Mouse (Mus musculus) thymus, adult 2 months (tissue): ENCODE measurements around the gene BC049352. TPM values are rescaled to one million over a fixed set of nuclear protein-coding genes. Genes with fewer than 3 reads are reported as not detected.

Source experiments
- DNase-seq: peaks from one replicate; pipeline ENCODE4 v3.0.0; 2021
- H3K27ac ChIP-seq: fragments of 200-500 bp; 2 replicates; pipeline ENCODE4 v1.5.1; 2012; ENCODE audit warnings: low read length, control low read depth; ENCODE audit not compliant: control insufficient read depth, insufficient read depth
- H3K27me3 ChIP-seq: fragments of 200-500 bp; 2 replicates; pipeline ENCODE4 v1.6.1; 2012; ENCODE audit warnings: mild to moderate bottlenecking, low read length, moderate library complexity, mixed read lengths; ENCODE audit not compliant: control insufficient read depth, insufficient read depth
- H3K36me3 ChIP-seq: fragments of 200-500 bp; 2 replicates; pipeline ENCODE4 v1.6.1; 2012; ENCODE audit warnings: mild to moderate bottlenecking, low read length, moderate library complexity; ENCODE audit not compliant: control insufficient read depth, insufficient read depth
- H3K4me1 ChIP-seq: fragments of 200-500 bp; replicated peaks from 2 replicates; pipeline ENCODE4 v1.6.1; 2012; ENCODE audit warnings: low read length; ENCODE audit not compliant: control insufficient read depth, insufficient read depth
- H3K4me3 ChIP-seq: fragments of 200-500 bp; 2 replicates; pipeline ENCODE4 v1.5.1; 2012; ENCODE audit warnings: mild to moderate bottlenecking, low read length, control low read depth, moderate library complexity; ENCODE audit not compliant: control insufficient read depth, insufficient read depth
- CTCF ChIP-seq: fragments of 200-500 bp; IDR thresholded peaks from 2 replicates; pipeline ENCODE4 v1.5.1; 2012; ENCODE audit warnings: mild to moderate bottlenecking, control low read depth, low read length, moderate library complexity, borderline replicate concordance; ENCODE audit not compliant: control insufficient read depth, poor library complexity, insufficient read depth; ENCODE audit errors: extremely low read depth
- POLR2A ChIP-seq: fragments of 200-500 bp; IDR thresholded peaks from 2 replicates; pipeline ENCODE4 v1.6.1; 2012; ENCODE audit warnings: mild to moderate bottlenecking, low read length, control low read depth, moderate library complexity; ENCODE audit not compliant: control insufficient read depth, poor library complexity, insufficient read depth; ENCODE audit errors: extremely low read depth
- WGBS: fragments of 180-500 bp; shearing (Covaris S2); methylation state at CpG from one replicate; pipeline ENCODE4 v1.1.7; 2018; 5-methylcytosine and 5-hydroxymethylcytosine counted together
- polyA plus RNA-seq: library from polyadenylated mRNA; depleted of rRNA; stranded (reverse); fragments of >200 nt; gene quantifications from 2 replicates; pipeline ENCODE4 v1.2.3, GENCODE M21; 2012

Gene BC049352
- polyA plus RNA-seq, 1 experiment = 4.5 TPM

DNA sequence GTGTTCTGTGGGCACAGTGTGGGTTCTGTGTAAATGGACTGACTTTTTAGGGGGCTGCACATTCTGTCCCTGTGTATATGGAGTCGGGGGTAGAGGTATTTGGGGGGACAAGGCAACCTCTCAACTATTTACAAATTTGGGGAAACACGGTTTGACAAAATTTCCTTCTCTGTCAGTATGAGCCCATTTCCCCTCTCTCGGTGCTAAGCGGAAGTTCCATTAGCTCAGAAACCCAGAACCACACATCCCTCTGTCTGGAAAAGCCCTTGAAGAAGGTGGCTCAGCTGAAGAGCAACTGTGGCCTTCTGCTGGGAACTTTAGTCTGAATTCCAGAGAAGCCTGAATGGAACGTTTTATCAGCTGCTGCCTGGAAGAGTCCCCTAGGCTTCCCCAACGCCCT is 70.6 kb downstream of the BC049352 start:
- DNase-seq = no peak
- Histone ChIP-seq H3K4me3 (no peak overlapping the region), H3K27me3 (no peaks in the 10 kb centered on the region; the same call in 1 of the 2 replicates), H3K4me1 (peaks cover 55% of the 10 kb centered on the region), H3K36me3 (peaks cover 12% of the 10 kb centered on the region), H3K27ac (peak overlapping the region; percentile 14; the same call in 1 of the 2 replicates)
- WGBS = 53% methylated on average over 6 of the region's 6 CpGs
- no peak for TF ChIP-seq CTCF
- no peak for TF ChIP-seq POLR2A

DNA sequence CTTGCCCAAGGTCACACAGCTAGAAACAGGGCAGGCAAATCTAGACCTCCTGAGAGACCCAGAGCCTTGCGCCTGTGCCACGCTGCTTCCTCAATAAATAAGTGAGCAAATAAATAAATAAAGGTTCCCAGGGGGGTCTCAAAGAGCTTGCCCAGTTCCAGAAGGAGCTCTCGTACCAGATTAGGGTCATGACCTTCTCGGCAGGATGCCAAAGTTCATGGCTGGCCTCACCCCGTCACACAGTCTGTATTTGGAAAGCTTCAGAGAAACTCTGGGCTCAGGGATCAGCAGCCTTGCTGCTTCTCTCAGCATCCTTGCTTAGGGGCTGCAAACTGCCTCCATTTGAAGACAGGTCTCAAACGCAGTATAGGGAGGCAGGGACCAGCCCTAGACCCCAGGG is 72.2 kb downstream of the BC049352 start:
- peaks cover 22% of the 10 kb centered on the region for H3K36me3 ChIP-seq
- H3K4me3 ChIP-seq = no peak overlapping the region
- peaks cover 43% of the 10 kb centered on the region for H3K4me1 ChIP-seq

DNA sequence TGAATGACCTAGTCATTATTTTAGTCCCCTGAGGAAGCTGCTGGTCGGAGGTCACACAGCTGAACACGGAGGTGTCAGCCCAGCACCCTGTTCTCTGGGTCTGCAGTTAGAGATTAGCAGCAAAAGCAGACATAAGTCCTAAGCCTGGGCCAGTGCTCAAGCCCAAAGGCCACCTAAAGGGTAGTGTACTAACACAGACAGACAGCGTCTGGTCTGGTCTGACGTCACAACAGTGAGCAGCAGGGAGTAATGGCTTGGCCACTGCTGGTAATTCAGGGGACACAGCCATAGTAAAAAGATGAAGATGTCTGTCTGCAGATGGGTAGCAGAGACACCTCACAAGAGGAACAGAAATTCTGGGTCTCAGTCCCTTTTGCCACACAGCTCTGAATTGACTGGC is 72.8 kb downstream of the BC049352 start:
- Histone ChIP-seq H3K36me3 (peaks cover 22% of the 10 kb centered on the region), H3K27ac (no peak overlapping the region), H3K4me1 (peaks cover 38% of the 10 kb centered on the region), H3K4me3 (no peak overlapping the region), H3K27me3 (no peaks in the 10 kb centered on the region; the same call in 1 of the 2 replicates)
- TF ChIP-seq CTCF (no peak), POLR2A (no peak)
- no peak for DNase-seq
- 93% methylated on average over 4 of the region's 4 CpGs for WGBS

More for the DNA sequence above, 72.2 kb downstream of the BC049352 start:
- Histone ChIP-seq H3K27ac (no peak overlapping the region), H3K27me3 (no peaks in the 10 kb centered on the region; the same call in 1 of the 2 replicates)
- no peak for DNase-seq
- TF ChIP-seq CTCF (no peak), POLR2A (no peak)
- 93% methylated on average over 6 of the region's 6 CpGs for WGBS

DNA sequence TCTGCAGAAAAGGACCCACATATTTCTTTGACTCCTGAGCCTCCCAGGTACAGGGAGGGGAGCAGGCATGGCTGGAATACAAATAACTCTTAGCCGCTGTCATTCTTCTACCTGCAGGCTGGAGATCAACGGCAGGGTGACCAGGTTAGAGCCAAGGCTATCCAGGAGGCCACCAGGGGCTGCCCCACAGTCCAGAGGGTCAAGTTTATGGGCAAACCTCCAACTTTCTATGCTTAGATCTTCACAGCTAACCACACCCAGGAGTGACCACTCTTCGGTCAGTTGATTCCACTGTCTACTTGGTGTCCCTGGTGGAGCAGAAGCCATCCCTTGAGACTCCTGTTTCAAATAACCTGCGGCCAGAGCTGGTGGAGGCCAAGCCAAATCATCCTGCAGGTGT is 73.6 kb downstream of the BC049352 start:
- no peak overlapping the region for H3K4me3 ChIP-seq
- peaks cover 22% of the 10 kb centered on the region for H3K36me3 ChIP-seq
- H3K27ac ChIP-seq = no peak overlapping the region
- H3K27me3 ChIP-seq = no peaks in the 10 kb centered on the region; the same call in 1 of the 2 replicates
- no peak for DNase-seq
- peaks cover 29% of the 10 kb centered on the region for H3K4me1 ChIP-seq
- 94% methylated on average over 4 of the region's 4 CpGs for WGBS
- TF ChIP-seq CTCF (no peak), POLR2A (no peak)

DNA sequence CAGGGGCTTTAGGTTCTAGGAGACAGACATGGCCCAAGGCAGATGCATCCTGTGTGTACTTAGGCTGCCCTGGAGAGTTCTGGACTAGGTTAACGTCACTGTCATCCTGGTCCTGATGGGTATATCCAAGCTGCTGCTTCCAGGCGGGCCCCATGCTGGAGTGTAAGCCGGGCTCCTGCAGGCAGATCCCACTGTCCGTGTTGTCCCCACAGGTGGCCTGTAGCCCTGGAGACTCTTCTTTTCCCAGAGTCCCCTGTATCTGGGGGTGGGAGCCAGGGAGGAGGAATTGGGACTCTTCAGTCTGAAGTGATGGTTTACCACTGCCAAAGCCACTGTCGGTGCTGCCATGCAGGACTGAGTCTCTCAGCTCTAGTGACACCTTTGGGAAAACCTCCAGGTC is 74.2 kb downstream of the BC049352 start:
- no peak for DNase-seq
- no peak for TF ChIP-seq POLR2A
- TF ChIP-seq CTCF = no peak
- peaks cover 24% of the 10 kb centered on the region for H3K4me1 ChIP-seq
- H3K4me3 ChIP-seq = no peak overlapping the region
- 96% methylated on average over 5 of the region's 5 CpGs for WGBS
- no peaks in the 10 kb centered on the region; the same call in 1 of the 2 replicates for H3K27me3 ChIP-seq
- H3K27ac ChIP-seq = no peak overlapping the region
- H3K36me3 ChIP-seq = peaks cover 22% of the 10 kb centered on the region

DNA sequence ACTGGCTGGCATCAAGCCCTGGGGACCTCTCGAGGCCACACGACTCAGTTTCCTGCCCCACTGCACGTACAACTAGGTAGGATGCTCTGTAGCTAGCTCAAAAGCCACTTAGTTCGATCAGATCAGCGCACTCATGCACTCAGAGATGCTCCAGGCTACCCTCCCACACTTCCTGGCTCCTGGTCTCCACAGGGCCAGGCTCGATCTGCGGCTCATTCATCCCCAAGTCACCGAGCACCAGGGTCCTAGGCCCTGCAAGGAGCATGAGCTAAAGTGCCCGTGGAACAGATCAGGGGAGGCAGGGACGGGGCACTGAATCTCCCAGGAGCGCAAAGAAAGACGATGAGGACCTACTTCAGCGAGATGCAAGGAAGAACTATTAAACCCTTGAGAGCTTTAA is 77.3 kb downstream of the BC049352 start:
- Histone ChIP-seq H3K4me1 (no peaks in the 10 kb centered on the region), H3K36me3 (peaks cover 22% of the 10 kb centered on the region), H3K27me3 (no peaks in the 10 kb centered on the region), H3K27ac (no peak overlapping the region), H3K4me3 (no peak overlapping the region)
- DNase-seq = no peak
- 94% methylated on average over 13 of the region's 13 CpGs for WGBS
- TF ChIP-seq CTCF (no peak), POLR2A (no peak)

DNA sequence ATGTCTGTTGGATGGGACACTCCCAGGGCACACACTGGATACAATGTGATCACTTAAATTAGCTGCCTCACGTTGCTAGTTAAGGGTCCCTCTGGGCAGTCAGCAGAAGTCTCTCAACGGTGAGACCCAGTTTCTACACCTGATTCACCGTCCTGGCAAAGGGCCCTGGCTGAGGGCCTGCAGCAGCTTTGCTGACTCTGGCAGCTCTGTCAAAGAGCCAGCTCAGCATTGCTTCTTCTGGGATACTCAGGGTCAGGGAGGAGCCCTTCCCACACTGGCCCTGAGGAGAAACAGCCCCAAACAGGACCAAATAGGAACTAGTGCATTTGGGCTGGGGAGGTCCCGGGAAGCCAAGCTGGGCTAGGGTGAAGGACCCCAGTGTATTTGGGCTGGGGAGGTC is 79.7 kb downstream of the BC049352 start:
- Histone ChIP-seq H3K27me3 (no peaks in the 10 kb centered on the region), H3K27ac (no peak overlapping the region), H3K4me3 (no peak overlapping the region), H3K36me3 (peaks cover 15% of the 10 kb centered on the region), H3K4me1 (peaks cover 3% of the 10 kb centered on the region)
- TF ChIP-seq CTCF = no peak
- no peak for TF ChIP-seq POLR2A
- 85% methylated on average over 4 of the region's 4 CpGs for WGBS
- no peak for DNase-seq
